Mouse (Mus musculus) frontal cortex, postnatal 10 days (tissue): ENCODE data around the gene Plxna4.
A peak's percentile ranks its signal among the peaks of the same experiment; 100 is the strongest.

Experiments
- DNase-seq, 2 experiments: peaks; one replicate each; pipeline ENCODE4 v3.0.0; 2022; ENCODE audit warnings: low spot score in 2 of 2, mixed read lengths in 1 of 2

Plxna4 gene

DNA sequence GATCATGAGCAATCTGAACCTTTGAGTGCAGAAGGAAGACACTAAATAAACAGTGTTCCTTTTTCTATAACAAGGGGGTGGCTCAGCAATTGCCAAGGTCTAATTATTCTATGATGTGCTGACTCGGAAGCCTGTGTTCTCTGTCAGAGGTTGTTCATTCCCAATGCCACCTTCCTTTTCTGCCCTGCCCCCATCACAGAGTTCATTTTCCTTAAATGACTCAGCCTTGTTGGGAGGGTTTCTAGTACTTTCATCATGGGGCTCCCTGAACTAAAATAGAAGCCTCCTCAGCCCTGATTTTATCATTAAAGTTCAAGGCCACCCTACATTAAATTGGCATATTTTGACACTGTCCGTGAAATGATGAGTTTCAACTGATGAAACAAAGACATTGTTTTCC, 242.0 kb downstream of the Plxna4 start:
- DNase-seq = no peak

DNA sequence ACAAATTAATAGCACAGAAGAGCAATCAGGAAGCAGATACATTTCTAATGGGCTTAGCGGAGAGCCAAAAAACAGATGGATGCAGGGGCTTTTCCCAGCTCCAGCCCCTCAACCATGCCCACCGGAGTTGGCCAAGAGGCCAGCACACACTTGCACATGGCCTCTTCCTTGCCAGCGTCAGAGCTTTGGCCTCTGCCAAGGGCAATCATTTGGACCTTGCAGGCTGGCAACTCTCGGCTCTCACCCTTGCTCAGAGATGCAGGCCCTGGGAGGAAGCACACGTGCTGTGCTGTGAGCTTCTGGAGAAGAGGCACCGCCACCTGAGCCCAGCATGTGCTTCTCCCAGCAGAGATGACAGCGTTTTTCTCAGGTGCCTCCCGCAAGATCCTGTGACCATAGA, 245.3 kb downstream of the Plxna4 start:
- DNase-seq = no peak

GRCm38 (mm10) chr6:32342272-32342671, 245.7 kb downstream of the Plxna4 start:
- no peak for DNase-seq

DNA sequence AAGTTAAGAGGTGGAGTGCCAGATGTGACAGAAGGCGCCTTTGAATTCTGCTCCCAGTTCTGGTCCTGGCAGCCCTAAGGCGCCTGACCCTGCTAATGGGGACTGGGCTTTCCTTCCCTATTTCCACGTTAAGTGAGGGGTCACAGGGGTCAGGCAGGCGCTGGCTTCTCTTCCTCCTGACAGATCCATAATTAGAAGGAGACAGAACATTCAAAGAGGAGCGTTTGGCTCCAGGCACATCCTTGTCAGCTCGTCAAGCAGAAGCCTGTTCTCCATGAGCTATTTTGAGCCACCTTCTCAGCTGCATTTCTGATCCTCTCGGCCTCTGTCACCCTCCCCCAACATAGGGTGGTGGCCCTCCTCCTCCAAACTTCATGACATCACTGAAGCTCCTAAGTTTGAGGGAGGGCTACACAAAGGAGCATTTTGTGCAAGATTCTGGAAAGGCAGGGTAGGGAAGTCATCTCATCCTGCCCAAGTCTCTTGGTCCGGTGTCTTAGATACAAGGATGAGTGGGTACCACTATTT, 249.5 kb downstream of the Plxna4 start:
- no peak for DNase-seq

DNA sequence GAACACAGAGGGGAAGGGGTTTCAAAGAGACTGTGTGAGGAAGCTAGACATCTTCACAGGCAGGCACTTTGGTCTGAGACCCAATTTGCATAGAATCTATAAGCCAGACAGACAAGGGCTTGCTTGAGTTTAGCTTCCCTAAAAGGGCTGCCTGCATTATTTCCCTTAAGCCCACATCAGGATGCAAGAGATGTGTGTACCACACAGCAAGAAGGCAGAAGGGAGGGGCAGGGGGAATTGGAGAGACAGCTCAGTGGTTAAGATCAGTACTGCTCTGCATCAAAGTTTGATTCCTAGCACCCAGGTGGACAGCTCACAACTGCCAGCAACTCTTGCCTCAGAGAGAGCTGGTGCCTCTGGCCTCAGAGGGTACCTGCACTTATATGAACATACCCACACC, 256.7 kb downstream of the Plxna4 start:
- DNase-seq = no peak

DNA sequence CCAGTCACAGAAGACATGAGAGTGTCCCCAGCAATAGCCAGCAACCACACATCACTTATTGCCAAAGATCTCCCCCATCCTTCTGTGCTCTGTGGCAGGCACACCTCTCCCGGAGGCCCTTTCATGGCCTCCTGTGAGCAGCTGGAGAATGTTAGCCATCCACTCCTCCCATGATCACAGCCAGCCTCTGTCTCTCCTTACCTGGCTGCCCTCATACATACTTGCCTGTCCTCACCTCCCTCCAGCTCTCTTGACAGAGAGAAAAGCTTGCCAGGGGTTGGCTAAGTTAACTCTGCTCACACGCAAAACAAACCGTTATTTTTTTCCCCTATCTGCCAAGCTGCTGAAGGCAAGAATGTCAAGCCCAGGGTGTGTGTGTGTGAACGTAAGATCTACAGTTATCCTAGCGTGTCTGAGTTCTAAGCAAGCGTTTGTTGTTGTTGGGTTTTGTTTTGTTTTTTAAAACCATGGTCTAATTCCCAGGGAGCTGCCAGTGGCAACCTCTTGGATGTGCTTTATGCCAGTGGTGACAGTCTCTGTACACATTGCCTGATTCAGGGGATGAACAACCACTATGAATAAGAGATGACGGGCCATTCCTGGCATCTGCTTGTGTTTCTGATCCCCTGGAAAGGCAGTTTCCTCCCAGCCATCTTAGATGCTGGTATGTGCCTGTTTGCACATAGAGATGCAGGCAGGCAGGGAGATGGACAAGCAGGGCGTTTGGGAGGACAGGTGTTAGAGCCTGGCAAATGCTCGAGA, 257.8 kb downstream of the Plxna4 start:
- no peak for DNase-seq

GRCm38 (mm10) chr6:32328028-32328427, 260.0 kb downstream of the Plxna4 start:
- DNase-seq = peak; percentile 33 to 73

DNA sequence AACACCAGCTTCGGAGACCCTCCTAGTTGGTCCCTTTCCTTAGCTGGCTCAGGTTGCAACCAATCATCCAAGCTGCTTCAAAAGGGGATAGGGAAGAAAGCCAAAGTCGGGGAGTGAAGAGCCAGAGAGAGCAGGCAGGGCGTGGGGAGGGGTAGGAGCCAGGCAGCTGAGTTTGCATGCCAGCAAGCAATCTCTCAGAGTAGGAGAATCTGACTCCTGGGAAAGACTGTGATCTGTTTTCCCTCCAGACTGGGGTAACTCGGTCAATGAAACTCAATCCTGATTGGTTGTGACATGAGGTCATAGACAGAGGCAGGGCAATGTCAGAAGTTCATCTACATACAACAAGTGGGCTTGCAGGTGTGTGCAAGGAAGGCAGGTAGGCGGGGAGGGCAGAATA, 260.8 kb downstream of the Plxna4 start:
- DNase-seq = no peak

- no peak for DNase-seq
These were observed 261.6 kb downstream of the Plxna4 start for GRCm38 (mm10) chr6:32326406-32326805.

DNA sequence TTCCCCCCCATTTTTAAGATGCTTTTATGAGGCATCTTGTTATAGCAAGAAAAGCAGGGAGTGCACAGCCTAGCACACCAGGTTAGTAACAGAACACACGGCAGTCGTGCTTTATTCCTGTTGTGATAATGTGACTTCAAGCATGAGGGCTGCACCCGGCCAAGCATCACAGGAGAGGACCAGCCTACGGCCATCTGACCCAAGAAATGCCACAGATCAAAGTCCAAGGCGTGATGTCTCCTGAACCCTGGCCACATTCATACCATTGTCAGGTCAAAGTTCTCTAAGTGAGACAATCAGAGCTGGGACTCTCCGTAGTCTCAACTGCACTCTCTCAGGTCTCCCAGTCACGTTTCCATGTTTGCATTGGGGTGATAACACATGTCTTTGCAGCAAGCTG, 262.1 kb downstream of the Plxna4 start:
- DNase-seq = no peak

- no peak for DNase-seq
These were observed 266.8 kb downstream of the Plxna4 start for GRCm38 (mm10) chr6:32321187-32321586.

DNA sequence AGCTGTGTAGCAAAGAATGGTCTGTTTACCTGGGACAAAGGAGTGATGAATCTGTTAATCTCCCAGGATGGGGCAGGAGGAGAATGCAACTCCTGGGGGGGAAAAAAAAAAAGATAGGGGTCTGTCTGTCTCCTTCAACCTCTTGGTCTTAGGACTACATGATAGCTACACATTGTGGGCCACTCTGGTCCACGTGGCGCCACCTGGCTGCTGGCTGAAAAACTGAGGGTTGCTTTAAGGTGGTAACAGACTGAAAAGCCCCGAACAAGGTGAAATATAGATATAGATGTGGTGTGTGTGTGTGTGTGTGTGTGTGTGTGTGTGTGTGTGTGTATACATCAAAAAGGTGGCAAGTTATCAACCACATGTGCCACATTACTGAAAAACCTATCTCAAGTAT, 267.7 kb downstream of the Plxna4 start:
- no peak for DNase-seq

GRCm38 (mm10) chr6:32317470-32317869, 270.5 kb downstream of the Plxna4 start:
- no peak for DNase-seq

- DNase-seq = no peak
These were observed 273.0 kb downstream of the Plxna4 start for GRCm38 (mm10) chr6:32315011-32315450.

DNA sequence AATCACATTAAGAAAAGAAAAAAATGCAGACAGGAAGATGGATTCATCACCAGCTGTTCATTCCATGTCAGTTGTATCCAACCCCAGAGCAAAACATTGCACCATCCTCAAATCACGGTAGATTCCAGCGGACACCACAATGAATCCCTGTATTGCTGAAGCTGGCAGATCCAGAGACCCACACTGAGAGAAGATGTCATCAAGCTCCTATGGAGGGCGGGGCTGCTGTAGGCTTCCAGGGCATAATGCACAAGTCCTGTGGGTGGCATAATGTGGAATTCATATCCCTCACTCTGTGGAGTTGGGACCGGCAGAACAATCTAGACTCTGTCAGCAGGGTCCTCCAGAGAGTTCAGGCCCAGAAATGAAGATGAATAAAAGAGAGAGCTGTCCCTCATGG, 278.8 kb downstream of the Plxna4 start:
- no peak for DNase-seq

DNA sequence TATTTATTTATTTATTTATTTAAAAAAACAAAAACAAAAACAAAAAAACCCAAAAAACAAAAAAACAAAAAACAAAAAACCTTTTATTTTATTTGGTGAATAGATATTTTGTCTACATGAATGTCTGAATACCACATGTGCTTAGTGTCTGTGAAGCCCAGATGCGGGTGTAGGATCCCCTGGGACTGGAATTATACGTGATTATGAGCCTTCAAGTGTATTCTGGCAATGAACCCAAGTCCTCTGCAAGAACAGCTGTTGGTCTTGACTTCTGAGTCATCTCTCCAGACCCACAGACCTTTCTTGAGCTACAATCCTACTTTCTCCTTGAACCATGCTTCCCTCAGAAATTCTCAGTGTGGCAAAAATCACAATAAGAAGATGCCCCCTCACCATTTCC, 287.4 kb downstream of the Plxna4 start:
- DNase-seq = no peak

GRCm38 (mm10) chr6:32281457-32281856, 306.5 kb downstream of the Plxna4 start:
- DNase-seq = no peak

- DNase-seq = no peak
These were observed 307.3 kb downstream of the Plxna4 start for GRCm38 (mm10) chr6:32280728-32281127.

DNA sequence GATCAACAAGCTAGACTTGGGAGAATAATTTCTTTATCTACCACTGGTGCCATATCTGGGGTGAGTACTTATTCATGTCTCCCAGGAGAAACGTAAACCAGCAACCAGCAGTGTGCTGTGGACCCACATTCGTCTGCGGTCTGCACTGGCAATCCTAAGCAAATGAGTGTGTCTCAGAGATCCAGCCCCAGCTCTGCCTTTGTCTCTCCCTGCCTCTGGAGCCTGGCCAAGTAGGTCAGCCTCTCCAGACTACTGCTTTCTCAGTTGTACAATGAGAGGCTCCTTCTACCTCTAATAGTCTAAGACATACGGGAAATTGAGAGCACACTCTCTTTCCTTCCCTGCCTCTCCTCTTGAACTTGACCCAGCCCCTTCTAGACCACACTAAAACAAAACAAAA, 316.5 kb downstream of the Plxna4 start:
- peak in 1 of 2 experiments; percentile 35 for DNase-seq

DNA sequence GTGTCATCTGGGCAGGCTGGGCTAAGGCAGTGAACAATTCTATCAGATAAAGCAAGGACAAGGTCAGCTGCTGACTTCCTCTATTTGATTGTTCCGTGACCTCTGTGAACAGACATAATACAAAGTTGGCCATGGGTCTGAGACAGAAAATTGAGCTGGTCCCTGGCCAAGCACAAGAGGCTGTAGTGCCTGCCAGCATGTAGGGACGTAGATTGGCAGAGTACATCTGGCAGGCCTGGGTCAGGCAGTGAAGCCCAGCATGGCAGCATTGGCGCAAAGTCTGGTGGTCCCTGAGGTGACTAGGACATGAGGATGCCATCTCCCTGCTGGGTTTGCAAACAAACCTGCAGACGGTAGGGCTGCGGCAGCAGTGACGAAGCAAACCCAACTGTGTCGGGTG, 321.9 kb downstream of the Plxna4 start:
- no peak for DNase-seq

DNA sequence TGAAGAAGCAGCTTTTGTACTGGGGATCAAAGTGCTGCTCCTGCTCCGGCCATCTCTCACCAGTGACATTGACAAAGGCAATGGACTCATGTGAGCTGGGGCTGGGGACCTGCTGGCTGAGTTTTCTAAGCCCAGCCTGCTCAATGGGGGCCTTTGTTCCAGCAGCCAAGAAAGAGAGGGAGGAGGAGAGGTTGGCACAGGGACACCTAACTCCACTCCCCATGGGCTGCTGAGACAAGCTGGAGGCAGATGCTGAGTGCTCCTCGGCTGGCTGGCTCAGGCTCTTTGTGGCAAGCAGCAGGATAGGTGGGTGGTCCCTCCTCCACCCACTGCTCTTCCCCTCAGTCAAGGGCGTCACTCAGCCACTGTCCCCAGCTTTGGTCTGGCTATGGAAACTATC, 326.7 kb downstream of the Plxna4 start:
- DNase-seq = peak; percentile 43 to 52

DNA sequence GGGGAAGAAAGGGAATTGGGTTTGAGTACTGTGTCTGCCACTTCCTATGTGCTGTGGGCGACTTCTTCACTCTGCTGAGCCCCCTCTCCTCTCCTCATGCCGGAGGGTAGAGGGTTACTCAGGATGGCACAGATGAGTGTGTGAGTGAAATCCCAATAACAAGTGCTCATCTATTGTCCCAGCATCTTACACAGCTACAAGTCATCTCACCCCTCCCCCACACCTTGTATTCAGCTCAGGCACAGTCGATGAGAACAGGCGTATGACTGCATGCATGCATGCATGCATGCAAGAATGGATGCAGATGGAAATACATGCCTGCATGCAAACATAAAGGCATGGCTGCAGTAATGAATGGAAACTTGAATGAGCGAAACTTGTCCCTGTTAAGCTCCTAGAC, 327.7 kb downstream of the Plxna4 start:
- DNase-seq = no peak

GRCm38 (mm10) chr6:32255191-32255590, 332.8 kb downstream of the Plxna4 start:
- no peak for DNase-seq

GRCm38 (mm10) chr6:32252168-32252567, 335.8 kb downstream of the Plxna4 start:
- DNase-seq = no peak
